Mouse (Mus musculus) 416B (cell line): ENCODE data around the gene Cul9.
A peak's percentile ranks its signal among the peaks of the same experiment; 100 is the strongest.

Experiments
- DNase-seq: peaks from one replicate; pipeline ENCODE4 v3.0.0; 2011; ENCODE audit warnings: low read depth

Gene Cul9

GRCm38 (mm10) chr17:46553469-46553868 lies 7.3 kb upstream of the Cul9 start:
- DNase-seq: no peak

- peak; percentile 87 for DNase-seq
These were observed 6.7 kb upstream of the Cul9 start for GRCm38 (mm10) chr17:46552841-46553423.

GRCm38 (mm10) chr17:46552151-46552550 lies 6.0 kb upstream of the Cul9 start:
- DNase-seq: no peak

GRCm38 (mm10) chr17:46551369-46551768 lies 5.2 kb upstream of the Cul9 start:
- no peak for DNase-seq

GRCm38 (mm10) chr17:46550904-46551303 lies 4.7 kb upstream of the Cul9 start:
- no peak for DNase-seq

- DNase-seq: no peak
These were observed 3.5 kb upstream of the Cul9 start for GRCm38 (mm10) chr17:46549642-46550041.

GRCm38 (mm10) chr17:46549193-46549592 lies 3.0 kb upstream of the Cul9 start:
- peak; percentile 35 for DNase-seq

GRCm38 (mm10) chr17:46548741-46549140 lies 2.6 kb upstream of the Cul9 start:
- DNase-seq: no peak

GRCm38 (mm10) chr17:46547923-46548322 lies 1.7 kb upstream of the Cul9 start:
- no peak for DNase-seq

- DNase-seq: no peak
These were observed 807 bp upstream of the Cul9 start for GRCm38 (mm10) chr17:46546995-46547394.

GRCm38 (mm10) chr17:46546591-46546990 lies 403 bp upstream of the Cul9 start:
- no peak for DNase-seq

GRCm38 (mm10) chr17:46543661-46544060 lies 2.5 kb downstream of the Cul9 start:
- DNase-seq: no peak

- peak; percentile 64 for DNase-seq
These were observed 20.4 kb downstream of the Cul9 start for GRCm38 (mm10) chr17:46525579-46526307.

- DNase-seq: no peak
These were observed 21.1 kb downstream of the Cul9 start for GRCm38 (mm10) chr17:46525065-46525464.

- DNase-seq: no peak
These were observed 24.1 kb downstream of the Cul9 start for GRCm38 (mm10) chr17:46521963-46522668.

- DNase-seq: no peak
These were observed 25.0 kb downstream of the Cul9 start for GRCm38 (mm10) chr17:46521174-46521573.

- no peak for DNase-seq
These were observed 25.7 kb downstream of the Cul9 start for GRCm38 (mm10) chr17:46520385-46520979.

- DNase-seq: no peak
These were observed 26.2 kb downstream of the Cul9 start for GRCm38 (mm10) chr17:46519971-46520370.

- DNase-seq: peak; percentile 36
These were observed 32.9 kb downstream of the Cul9 start for GRCm38 (mm10) chr17:46513329-46513728.

- peak; percentile 54 for DNase-seq
These were observed 35.0 kb downstream of the Cul9 start for GRCm38 (mm10) chr17:46511059-46511710.

- DNase-seq: no peak
These were observed 40.6 kb downstream of the Cul9 start for GRCm38 (mm10) chr17:46505617-46506016.
